Mouse (Mus musculus): ENCODE measurements at regions not wholly inside any gene's neighbourhood (a gene's known extent, or its start where the extent isn't known, plus 50 kb on each side); places are given as distances from the start of the nearest gene placed in this dataset.

DNA sequence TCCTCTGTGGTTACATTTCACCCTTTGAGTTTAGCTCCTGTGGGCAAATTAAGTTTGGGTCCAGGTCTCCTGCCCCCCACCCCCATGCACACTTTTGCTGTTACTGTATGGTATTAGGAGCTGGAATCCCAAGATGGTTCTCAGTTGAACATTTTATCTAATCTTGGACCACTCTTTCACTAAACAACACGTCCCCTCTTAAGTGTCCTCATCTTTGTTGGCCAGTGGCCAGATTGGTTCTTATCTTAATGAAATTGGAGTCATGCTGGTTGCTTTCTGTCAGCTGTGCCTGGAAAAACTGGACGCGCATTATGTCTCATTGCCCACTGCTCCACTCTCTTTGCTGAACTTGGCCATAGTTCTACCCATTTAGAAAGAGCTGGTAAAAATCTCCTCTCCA is 391.1 kb upstream of the Pbx1 start:
- TF ChIP-seq CTCF (IDR thresholded peaks at IDR 0.05) = no peak
- TF ChIP-seq EP300 (IDR thresholded peaks at IDR 0.05) = no peak
